Mouse (Mus musculus): ENCODE results near the gene Ap5z1. TPM values are rescaled to one million over a fixed set of nuclear protein-coding genes. Genes with fewer than 3 reads are reported as not detected.

Ap5z1 gene
- total and polyA plus RNA-seq, 2 experiments from 2014 or later, result 7.8 to 16.7 TPM

- Histone ChIP-seq H3K9me3 (ENCODE audit: low read length) (no peaks in the 10 kb centered on the region), H3K4me3 (ENCODE audit: low read depth, low read length) (no peak overlapping the region), H3K4me1 (ENCODE audit: insufficient read depth) (no peaks in the 10 kb centered on the region), H3K27ac (ENCODE audit: low read depth, low read length) (no peak overlapping the region), H3K36me3 (ENCODE audit: insufficient read depth) (peaks cover 12% of the 10 kb centered on the region), H3K4me2 (ENCODE audit: low read depth) (no peak overlapping the region), H3K27me3 (ENCODE audit: insufficient read depth, low read length) (no peaks in the 10 kb centered on the region), H3K9ac (no peak overlapping the region)
- ATAC-seq (no peak), DNase-seq (no peak)
- 46% methylated on average over 14 of the region's 14 CpGs for WGBS
- TF ChIP-seq CTCF (IDR thresholded peaks at IDR 0.05; ENCODE audit: low read depth), result no peak
These were observed 31.8 kb downstream of the Ap5z1 start for GRCm38 (mm10) chr5:142495321-142496096.

DNA sequence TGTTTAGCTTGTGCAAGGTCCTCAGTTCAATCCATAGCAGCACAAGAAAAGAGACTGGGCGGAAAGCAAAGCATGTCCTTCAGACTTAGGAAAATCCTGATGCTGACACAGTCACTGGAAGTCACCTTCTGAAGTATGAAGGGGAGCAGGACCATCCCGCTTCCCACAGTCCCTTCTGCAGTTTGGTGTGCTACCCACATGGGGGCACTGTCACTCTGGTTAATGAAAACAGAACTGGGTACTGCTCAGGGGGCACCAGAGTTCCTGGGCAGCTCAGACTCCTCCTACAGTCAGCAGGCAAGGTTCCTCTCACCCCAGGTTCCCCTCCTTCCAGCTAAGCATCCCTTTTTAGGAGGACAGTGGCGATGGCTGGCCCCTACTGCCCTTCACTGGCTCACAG, 35.2 kb downstream of the Ap5z1 start:
- Histone ChIP-seq H3K4me1 (ENCODE audit: insufficient read depth) (no peaks in the 10 kb centered on the region), H3K4me3 (ENCODE audit: low read depth, low read length) (no peak overlapping the region), H3K9me3 (ENCODE audit: low read length) (no peaks in the 10 kb centered on the region), H3K9ac (no peak overlapping the region), H3K27me3 (ENCODE audit: insufficient read depth, low read length) (no peaks in the 10 kb centered on the region), H3K36me3 (ENCODE audit: insufficient read depth) (peaks cover 7% of the 10 kb centered on the region), H3K27ac (ENCODE audit: low read depth, low read length) (no peak overlapping the region), H3K4me2 (ENCODE audit: low read depth) (no peak overlapping the region)
- peak; percentile 56 for DNase-seq
- peak; percentile 60 for ATAC-seq
- WGBS, result 24% methylated on average over 3 of the region's 3 CpGs
- peak; percentile 78 for TF ChIP-seq CTCF (IDR thresholded peaks at IDR 0.05; ENCODE audit: low read depth)

DNA sequence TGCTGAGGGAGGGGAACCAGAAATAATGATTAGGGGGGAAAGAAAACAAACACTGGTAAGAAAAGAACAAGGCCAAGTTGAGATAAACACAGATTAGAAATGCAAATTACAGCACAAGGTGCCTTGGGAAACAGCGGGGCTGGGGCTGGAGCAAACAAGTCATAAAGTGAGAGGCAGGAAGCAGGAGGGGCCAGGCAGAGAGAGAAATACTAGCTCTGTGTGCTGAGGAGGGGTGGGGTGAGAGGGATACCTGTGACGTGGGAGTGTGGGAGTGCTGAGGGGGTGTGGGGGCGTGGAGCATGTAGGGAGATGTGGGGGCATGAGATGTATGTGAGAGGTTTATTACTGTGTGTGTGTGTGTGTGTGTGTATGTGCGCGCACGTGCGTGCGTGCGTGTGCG, 37.2 kb downstream of the Ap5z1 start:
- DNase-seq (no peak), ATAC-seq (no peak)
- 81% methylated on average over 10 of the region's 10 CpGs for WGBS
- no peak overlapping the region for H3K27ac ChIP-seq (ENCODE audit: low read depth, low read length)
- TF ChIP-seq CTCF (IDR thresholded peaks at IDR 0.05; ENCODE audit: low read depth), result no peak
- H3K36me3 ChIP-seq (ENCODE audit: insufficient read depth), result peaks cover 7% of the 10 kb centered on the region; the same call in 1 of the 2 replicates
- no peak overlapping the region for H3K4me3 ChIP-seq (ENCODE audit: low read depth, low read length)
- H3K9me3 ChIP-seq (ENCODE audit: low read length), result no peaks in the 10 kb centered on the region
- H3K4me1 ChIP-seq (ENCODE audit: insufficient read depth), result no peaks in the 10 kb centered on the region
- no peak overlapping the region for H3K9ac ChIP-seq
- H3K4me2 ChIP-seq (ENCODE audit: low read depth), result no peak overlapping the region
- no peaks in the 10 kb centered on the region for H3K27me3 ChIP-seq (ENCODE audit: insufficient read depth, low read length)

DNA sequence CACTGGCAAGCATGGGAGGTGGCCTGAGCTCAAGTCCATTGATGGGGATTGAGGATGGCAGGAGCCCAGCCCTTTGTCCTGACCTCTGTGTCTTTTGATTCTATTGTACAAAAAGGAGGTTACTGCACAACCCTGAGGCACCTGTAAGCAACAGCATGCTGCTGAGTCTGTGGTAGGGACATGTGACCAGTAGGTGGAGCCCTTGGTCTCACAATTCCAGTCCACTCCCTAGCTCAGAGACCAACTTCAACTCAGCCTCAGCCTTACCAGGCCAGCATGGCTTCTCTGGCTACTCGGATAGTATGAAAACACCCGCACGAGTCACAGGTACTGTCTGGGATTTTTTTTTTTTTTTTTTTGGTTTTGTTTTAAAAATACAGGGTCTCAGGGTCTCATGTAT, 38.7 kb downstream of the Ap5z1 start:
- Histone ChIP-seq H3K9ac (no peak overlapping the region), H3K4me2 (ENCODE audit: low read depth) (no peak overlapping the region), H3K27ac (ENCODE audit: low read depth, low read length) (no peak overlapping the region), H3K4me1 (ENCODE audit: insufficient read depth) (no peaks in the 10 kb centered on the region), H3K36me3 (ENCODE audit: insufficient read depth) (peaks cover 8% of the 10 kb centered on the region; the same call in 1 of the 2 replicates), H3K4me3 (ENCODE audit: low read depth, low read length) (no peak overlapping the region), H3K9me3 (ENCODE audit: low read length) (no peaks in the 10 kb centered on the region), H3K27me3 (ENCODE audit: insufficient read depth, low read length) (no peaks in the 10 kb centered on the region)
- peak; percentile 90 for TF ChIP-seq CTCF (IDR thresholded peaks at IDR 0.05; ENCODE audit: low read depth)
- peak; percentile 83 for DNase-seq
- 4% methylated on average over 3 of the region's 3 CpGs for WGBS
- peak; percentile 96 for ATAC-seq

DNA sequence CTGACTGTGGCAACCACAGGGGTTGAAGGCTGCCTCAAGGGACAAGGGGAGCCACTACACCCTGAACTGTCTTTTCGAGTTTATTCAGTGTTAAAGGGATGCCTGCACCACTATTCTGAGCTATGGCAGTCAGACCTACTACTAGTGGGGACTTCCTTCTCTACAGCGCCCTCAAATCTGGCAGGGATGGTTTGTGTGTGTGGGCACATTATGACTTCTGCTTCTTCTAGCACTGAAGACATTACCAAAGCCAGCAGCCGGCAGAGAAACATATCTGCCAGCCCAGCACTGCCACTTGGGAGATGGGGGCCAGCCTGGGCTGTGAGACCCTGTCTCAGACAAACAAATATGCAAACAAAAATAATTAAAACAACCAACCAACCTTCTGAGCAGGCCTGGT, 40.4 kb downstream of the Ap5z1 start:
- H3K4me2 ChIP-seq (ENCODE audit: low read depth), result no peak overlapping the region
- ATAC-seq (no peak), DNase-seq (no peak)
- peaks cover 6% of the 10 kb centered on the region; the same call in 1 of the 2 replicates for H3K36me3 ChIP-seq (ENCODE audit: insufficient read depth)
- H3K27me3 ChIP-seq (ENCODE audit: insufficient read depth, low read length), result no peaks in the 10 kb centered on the region
- H3K9ac ChIP-seq, result no peak overlapping the region
- H3K4me3 ChIP-seq (ENCODE audit: low read depth, low read length), result no peak overlapping the region
- no peaks in the 10 kb centered on the region for H3K9me3 ChIP-seq (ENCODE audit: low read length)
- peaks cover 5% of the 10 kb centered on the region; the same call in 1 of the 2 replicates for H3K4me1 ChIP-seq (ENCODE audit: insufficient read depth)
- H3K27ac ChIP-seq (ENCODE audit: low read depth, low read length), result no peak overlapping the region
- TF ChIP-seq CTCF (IDR thresholded peaks at IDR 0.05; ENCODE audit: low read depth), result no peak
- 78% methylated on average over 3 of the region's 3 CpGs for WGBS

GRCm38 (mm10) chr5:142505695-142506423, 42.1 kb downstream of the Ap5z1 start:
- peak; percentile 46; the same call in 1 of the 2 replicates for TF ChIP-seq CTCF (IDR thresholded peaks at IDR 0.05; ENCODE audit: low read depth)
- Histone ChIP-seq H3K27me3 (ENCODE audit: insufficient read depth, low read length) (no peaks in the 10 kb centered on the region), H3K9me3 (ENCODE audit: low read length) (no peaks in the 10 kb centered on the region), H3K9ac (no peak overlapping the region), H3K27ac (ENCODE audit: low read depth, low read length) (no peak overlapping the region), H3K4me3 (ENCODE audit: low read depth, low read length) (no peak overlapping the region), H3K36me3 (ENCODE audit: insufficient read depth) (peaks cover 6% of the 10 kb centered on the region; the same call in 1 of the 2 replicates), H3K4me2 (ENCODE audit: low read depth) (no peak overlapping the region), H3K4me1 (ENCODE audit: insufficient read depth) (peaks cover 10% of the 10 kb centered on the region; the same call in 1 of the 2 replicates)
- no peak for DNase-seq
- WGBS, result 71% methylated on average over 3 of the region's 3 CpGs
- no peak for ATAC-seq
